Mouse (Mus musculus): ENCODE results near the gene Pde7b. TPM values are rescaled to one million over a fixed set of nuclear protein-coding genes. Genes with fewer than 3 reads are reported as not detected.

Pde7b gene
- polyA plus RNA-seq, 1 experiment, result 25.4 TPM

DNA sequence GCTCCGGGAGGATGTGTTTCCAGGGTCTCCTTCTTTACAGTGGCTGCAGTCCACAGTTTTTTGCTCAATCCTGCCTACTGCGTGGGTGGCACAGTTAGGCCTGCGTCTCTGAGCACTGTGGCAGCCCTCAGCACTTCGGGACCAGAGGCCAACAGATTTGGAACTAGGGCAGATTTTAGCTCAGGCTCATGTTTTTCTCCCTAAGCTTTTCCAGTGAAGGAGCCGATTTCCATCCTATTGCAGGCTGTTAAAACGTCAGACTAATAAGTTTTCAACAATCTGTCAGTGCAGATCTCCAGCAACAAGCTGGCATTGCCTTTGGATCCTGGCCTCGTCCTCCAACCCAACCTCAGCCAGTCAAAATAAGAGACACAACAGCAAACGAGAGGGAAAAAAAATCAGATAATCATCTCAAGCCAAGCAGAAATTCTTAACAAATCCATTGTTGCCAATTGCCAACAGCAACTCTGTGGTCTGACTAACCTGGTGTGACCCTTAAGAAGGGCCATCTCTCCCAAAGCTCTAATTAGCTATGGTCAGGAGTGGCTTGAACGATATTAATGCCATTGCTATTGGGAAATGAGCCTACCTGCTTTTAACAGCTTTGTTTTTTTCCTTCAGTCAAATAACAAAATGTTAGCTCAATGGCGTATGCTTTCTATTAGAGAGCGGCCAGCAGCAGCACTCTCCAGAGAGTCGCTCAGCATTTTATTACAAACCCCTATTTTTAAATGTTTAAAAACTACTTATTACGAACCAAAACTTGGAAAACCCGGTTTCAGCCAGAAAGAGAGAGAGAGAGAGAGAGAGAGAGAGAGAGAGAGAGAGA, 92.4 kb downstream of the Pde7b start:
- Histone ChIP-seq H3K4me3 (ENCODE audit: insufficient read depth, low read length) (no peak overlapping the region), H3K27ac (ENCODE audit: insufficient read depth, low read length) (no peak overlapping the region), H3K4me1 (ENCODE audit: control insufficient read depth, insufficient read depth, low read length) (no peaks in the 10 kb centered on the region; the same call in 1 of the 2 replicates)
- no peak for TF ChIP-seq POLR2A (IDR thresholded peaks at IDR 0.05; ENCODE audit: extremely low read depth, insufficient read depth, low read length)
- TF ChIP-seq CTCF (IDR thresholded peaks at IDR 0.05; ENCODE audit: extremely low read depth, insufficient read depth, low read length), result no peak

DNA sequence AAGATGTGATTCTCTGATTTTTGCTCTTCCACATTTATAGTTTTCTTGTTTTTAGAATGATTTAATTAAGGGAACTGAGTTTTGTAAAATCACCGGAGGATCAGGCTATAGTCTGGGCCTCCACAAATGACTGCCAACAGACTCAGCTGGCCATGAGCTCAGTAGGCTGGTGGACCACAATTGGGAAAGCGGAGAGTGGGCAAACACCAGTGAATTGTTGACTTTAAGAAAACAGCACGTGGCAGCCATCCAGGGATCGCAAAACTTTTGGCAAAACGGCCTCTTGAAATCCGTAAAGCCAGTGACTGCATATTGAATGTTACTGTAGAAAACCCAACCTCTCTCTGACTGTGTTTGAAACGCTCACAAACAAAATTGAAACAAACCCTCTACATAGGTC, 94.8 kb downstream of the Pde7b start:
- Histone ChIP-seq H3K4me3 (ENCODE audit: insufficient read depth, low read length) (no peak overlapping the region), H3K27ac (ENCODE audit: insufficient read depth, low read length) (no peak overlapping the region), H3K4me1 (ENCODE audit: control insufficient read depth, insufficient read depth, low read length) (no peaks in the 10 kb centered on the region; the same call in 1 of the 2 replicates)
- TF ChIP-seq CTCF (IDR thresholded peaks at IDR 0.05; ENCODE audit: extremely low read depth, insufficient read depth, low read length) (no peak), POLR2A (IDR thresholded peaks at IDR 0.05; ENCODE audit: extremely low read depth, insufficient read depth, low read length) (no peak)

DNA sequence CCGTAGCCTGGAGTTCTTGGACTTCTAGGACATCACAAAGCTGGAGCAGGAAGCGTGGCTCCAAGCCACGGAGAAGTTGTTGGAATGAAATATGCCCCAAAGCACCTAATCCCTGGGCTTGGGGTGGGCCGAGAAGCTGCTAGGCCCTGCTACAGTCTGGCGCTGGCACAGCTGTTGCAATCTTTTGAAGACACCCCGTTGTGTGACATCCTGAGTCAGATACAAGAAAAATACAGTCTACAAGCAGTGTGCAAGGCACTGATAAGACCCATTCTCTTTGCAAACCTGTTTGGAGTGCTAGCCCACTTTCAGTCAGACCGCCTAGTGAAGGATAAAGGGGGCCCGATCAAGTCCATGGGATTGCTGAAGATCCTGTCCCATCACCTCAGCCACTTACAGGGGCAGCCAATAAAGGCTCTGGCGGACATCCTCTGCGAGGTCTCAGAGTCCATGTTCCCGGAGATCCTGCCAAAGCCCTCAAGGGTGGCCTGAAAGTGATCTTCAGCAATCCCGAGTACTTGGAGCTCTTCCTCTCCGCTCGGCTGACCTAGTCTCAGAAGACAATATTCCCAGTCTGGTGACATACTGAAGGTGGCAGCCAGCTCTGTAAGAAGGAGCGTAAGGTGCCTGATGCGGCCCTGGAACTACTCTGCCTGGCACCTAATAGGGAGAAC, 99.0 kb downstream of the Pde7b start:
- no peak for TF ChIP-seq POLR2A (IDR thresholded peaks at IDR 0.05; ENCODE audit: extremely low read depth, insufficient read depth, low read length)
- no peak for TF ChIP-seq CTCF (IDR thresholded peaks at IDR 0.05; ENCODE audit: extremely low read depth, insufficient read depth, low read length)
- Histone ChIP-seq H3K4me1 (ENCODE audit: control insufficient read depth, insufficient read depth, low read length) (no peaks in the 10 kb centered on the region; the same call in 1 of the 2 replicates), H3K4me3 (ENCODE audit: insufficient read depth, low read length) (no peak overlapping the region)

DNA sequence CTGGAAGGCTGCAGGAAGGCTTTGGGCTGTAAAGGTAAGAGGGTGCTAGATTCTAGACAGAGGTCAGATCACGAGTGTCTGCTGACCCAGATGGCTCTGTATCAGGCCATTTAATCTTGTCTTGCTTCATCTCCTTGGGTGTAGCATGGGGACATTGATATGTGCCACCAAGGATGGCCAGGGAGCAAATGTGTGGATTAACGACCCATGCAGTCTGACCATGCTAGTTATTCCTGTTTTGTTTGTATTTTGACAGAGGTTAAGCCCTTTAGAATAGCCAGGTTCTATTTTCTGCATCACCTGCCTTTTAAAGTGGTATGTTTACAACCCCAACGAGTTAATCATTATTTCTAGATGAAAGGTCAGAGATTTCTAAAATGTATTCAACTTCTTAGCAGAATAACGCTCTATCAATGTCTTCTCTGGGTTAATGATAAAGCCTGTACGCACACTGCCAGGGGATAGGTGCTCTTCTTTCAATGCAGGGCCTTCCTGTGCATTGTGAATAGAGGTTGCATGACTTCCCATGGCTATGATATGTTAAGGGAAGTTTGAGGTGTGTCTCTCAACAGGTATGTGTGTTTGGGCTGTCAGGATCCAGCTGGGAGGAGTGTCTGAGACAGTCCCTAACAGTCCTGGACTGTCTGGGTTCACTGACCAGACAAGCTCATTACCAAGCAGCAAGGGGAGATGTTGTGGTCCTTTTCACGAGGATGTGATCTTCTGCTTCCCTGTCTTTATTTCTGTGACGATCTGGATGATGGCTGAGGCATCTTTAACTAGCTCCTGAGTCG, 103.0 kb downstream of the Pde7b start:
- TF ChIP-seq CTCF (IDR thresholded peaks at IDR 0.05; ENCODE audit: extremely low read depth, insufficient read depth, low read length) (no peak), POLR2A (IDR thresholded peaks at IDR 0.05; ENCODE audit: extremely low read depth, insufficient read depth, low read length) (no peak)
- Histone ChIP-seq H3K4me1 (ENCODE audit: control insufficient read depth, insufficient read depth, low read length) (no peaks in the 10 kb centered on the region), H3K4me3 (ENCODE audit: insufficient read depth, low read length) (no peak overlapping the region), H3K27ac (ENCODE audit: insufficient read depth, low read length) (no peak overlapping the region)

More for the DNA sequence above, 99.0 kb downstream of the Pde7b start:
- no peak overlapping the region for H3K27ac ChIP-seq (ENCODE audit: insufficient read depth, low read length)

DNA sequence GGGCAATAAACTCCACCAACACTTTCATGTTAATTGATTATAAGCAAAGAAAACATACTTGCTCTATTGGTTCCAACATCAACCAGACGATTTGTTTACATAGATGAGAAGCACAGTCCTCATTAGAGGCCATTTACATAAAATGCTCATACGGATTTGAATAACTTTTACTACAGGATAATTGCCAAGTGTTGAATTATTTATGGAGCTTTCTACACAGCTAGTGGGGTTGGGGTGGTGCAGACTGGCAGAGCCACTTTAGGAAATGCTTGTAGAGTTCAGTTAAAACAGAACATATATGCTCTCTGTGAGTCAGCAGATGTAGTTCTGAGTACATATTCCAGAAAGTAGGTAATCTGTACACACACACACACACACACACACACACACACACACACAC, 118.9 kb downstream of the Pde7b start:
- TF ChIP-seq POLR2A (IDR thresholded peaks at IDR 0.05; ENCODE audit: extremely low read depth, insufficient read depth, low read length) (no peak), CTCF (IDR thresholded peaks at IDR 0.05; ENCODE audit: extremely low read depth, insufficient read depth, low read length) (no peak)
- H3K4me3 ChIP-seq (ENCODE audit: insufficient read depth, low read length), result no peak overlapping the region
- no peaks in the 10 kb centered on the region for H3K4me1 ChIP-seq (ENCODE audit: control insufficient read depth, insufficient read depth, low read length)
- no peak overlapping the region for H3K27ac ChIP-seq (ENCODE audit: insufficient read depth, low read length)

DNA sequence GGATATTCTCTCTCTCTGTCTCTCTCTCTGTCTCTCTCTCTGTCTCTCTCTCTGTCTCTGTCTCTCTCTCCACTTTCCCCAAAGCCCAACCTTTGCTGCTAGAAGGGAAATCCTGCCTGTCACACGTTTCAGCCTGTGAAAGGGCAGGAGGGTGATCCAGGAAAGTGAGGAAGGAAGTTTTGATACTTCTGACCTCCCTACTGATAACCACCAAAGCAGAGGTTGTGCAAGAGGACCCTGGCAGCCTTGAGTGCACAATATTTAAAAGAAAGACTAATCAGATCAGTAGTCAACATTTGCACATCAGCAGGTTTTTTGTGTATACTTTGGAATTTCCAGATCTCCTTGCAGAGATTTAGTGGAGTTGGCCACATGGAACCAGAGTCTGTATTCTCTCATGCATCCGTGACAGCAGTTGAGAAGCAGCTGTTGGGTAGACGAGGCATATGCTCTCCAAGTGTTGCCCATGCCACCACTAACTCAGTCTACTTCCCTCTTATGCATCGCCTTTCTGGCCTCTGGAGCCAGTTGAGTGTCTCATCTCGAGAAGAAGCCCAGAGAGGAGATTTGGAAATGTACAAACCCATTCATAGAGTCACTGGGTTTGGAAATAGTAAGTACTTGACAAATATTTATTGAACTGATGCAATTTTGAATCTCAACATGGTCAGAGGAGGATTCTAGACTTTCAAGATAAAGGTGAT, 129.6 kb downstream of the Pde7b start:
- H3K4me3 ChIP-seq (ENCODE audit: insufficient read depth, low read length), result no peak overlapping the region
- no peaks in the 10 kb centered on the region for H3K4me1 ChIP-seq (ENCODE audit: control insufficient read depth, insufficient read depth, low read length)
- TF ChIP-seq CTCF (IDR thresholded peaks at IDR 0.05; ENCODE audit: extremely low read depth, insufficient read depth, low read length) (no peak), POLR2A (IDR thresholded peaks at IDR 0.05; ENCODE audit: extremely low read depth, insufficient read depth, low read length) (no peak)
- no peak overlapping the region for H3K27ac ChIP-seq (ENCODE audit: insufficient read depth, low read length)

DNA sequence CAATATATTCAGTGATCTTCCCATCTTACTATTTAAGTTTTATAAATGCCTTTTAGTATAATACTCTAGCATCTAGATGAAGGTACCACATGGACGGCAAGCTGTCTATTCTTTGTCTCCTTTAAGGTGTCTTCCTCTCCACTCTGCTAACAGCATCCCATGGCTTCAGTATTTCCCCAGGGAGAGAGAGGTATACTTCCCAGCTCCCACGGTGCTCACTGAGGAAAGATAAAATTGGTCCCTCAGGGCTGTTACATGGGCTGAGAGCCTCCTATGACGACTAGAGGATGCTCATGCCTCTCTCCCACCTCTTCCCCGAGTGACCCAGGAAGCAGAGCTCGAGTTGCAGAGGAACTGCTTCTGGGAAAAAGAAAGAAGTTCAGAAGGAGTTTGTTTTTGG, 130.9 kb downstream of the Pde7b start:
- no peak overlapping the region for H3K4me3 ChIP-seq (ENCODE audit: insufficient read depth, low read length)
- TF ChIP-seq CTCF (IDR thresholded peaks at IDR 0.05; ENCODE audit: extremely low read depth, insufficient read depth, low read length) (no peak), POLR2A (IDR thresholded peaks at IDR 0.05; ENCODE audit: extremely low read depth, insufficient read depth, low read length) (no peak)
- H3K4me1 ChIP-seq (ENCODE audit: control insufficient read depth, insufficient read depth, low read length), result no peaks in the 10 kb centered on the region
- H3K27ac ChIP-seq (ENCODE audit: insufficient read depth, low read length), result no peak overlapping the region

DNA sequence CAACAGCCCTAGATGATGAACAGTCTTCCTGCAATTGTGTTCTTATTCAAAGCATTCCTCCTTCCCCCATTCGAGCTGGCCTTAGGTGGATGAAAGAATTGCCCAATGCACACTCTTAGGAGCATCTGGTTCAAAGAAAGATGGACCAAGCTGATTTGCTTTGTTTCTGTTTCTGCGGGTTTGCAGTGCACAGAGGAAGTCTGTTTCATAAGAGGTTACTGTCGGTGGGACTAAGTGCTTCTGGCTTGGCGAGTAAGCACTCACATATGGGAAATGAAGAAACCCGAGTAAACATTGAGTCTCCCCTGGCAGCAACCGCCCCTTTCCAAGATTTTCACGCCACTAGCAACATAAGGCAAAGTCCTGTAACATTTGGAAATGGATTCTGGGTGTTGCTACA, 134.8 kb downstream of the Pde7b start:
- H3K27ac ChIP-seq (ENCODE audit: insufficient read depth, low read length), result no peak overlapping the region
- H3K4me3 ChIP-seq (ENCODE audit: insufficient read depth, low read length), result no peak overlapping the region
- TF ChIP-seq CTCF (IDR thresholded peaks at IDR 0.05; ENCODE audit: extremely low read depth, insufficient read depth, low read length), result no peak
- no peak for TF ChIP-seq POLR2A (IDR thresholded peaks at IDR 0.05; ENCODE audit: extremely low read depth, insufficient read depth, low read length)
- no peaks in the 10 kb centered on the region for H3K4me1 ChIP-seq (ENCODE audit: control insufficient read depth, insufficient read depth, low read length)

DNA sequence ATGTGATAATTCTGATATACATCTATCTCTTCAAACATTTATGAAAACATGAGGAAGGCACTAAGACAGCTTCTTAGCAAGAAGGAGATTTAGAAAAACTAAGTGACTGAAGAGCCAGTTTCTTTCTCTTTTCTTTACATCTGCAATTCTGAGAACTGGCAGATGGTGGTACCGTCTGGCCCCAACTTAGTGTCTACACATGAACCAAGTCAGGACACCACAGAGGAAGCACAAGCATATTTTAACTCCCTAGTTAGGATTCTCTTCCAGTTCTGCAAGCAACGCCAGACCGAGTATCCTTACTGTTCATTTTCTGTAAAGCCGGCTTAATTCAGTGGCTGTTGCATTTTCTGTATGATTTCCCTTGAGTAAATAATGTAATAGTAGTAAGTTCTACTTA, 138.9 kb downstream of the Pde7b start:
- Histone ChIP-seq H3K27ac (ENCODE audit: insufficient read depth, low read length) (no peak overlapping the region), H3K4me3 (ENCODE audit: insufficient read depth, low read length) (no peak overlapping the region), H3K4me1 (ENCODE audit: control insufficient read depth, insufficient read depth, low read length) (no peaks in the 10 kb centered on the region)
- TF ChIP-seq POLR2A (IDR thresholded peaks at IDR 0.05; ENCODE audit: extremely low read depth, insufficient read depth, low read length) (no peak), CTCF (IDR thresholded peaks at IDR 0.05; ENCODE audit: extremely low read depth, insufficient read depth, low read length) (no peak)
